Mouse (Mus musculus) spleen, postnatal 0 days (tissue): ENCODE measurements around the gene Tstd3. TPM values are rescaled to one million over a fixed set of nuclear protein-coding genes. Genes with fewer than 3 reads are reported as not detected.

Experiments
- polyA plus RNA-seq: library from polyadenylated mRNA; unstranded; fragments of >200 nt; fragmentation: Nextera tagmentation; extraction: Ambion mirVana; gene quantifications from 2 replicates; pipeline ENCODE4 v1.2.1, GENCODE M21; 2015

The Tstd3 gene
- 16.3 and 19.2 TPM in 2 replicates for polyA plus RNA-seq

GRCm38 (mm10) chr4:21766863-21767304, at the start of gene Tstd3, which contains the start of gene Usp45:
Gene Tstd3, minus strand, starts transcription at chr4:21767212.
Gene Usp45, plus strand, starts transcription at chr4:21767156.

GRCm38 (mm10) chr4:21727615-21728165, 39.3 kb downstream of the Tstd3 start, which contains the start of gene Ccnc:
Gene Ccnc, plus strand, starts transcription at chr4:21727701.

Other genes starting within 250 kb of the Tstd3 start
- gene Prdm13, start 81.2 kb downstream of the Tstd3 start, polyA plus RNA-seq = not detected in 2 replicates
- 21.9 and 22.6 TPM in 2 replicates for gene Ccnc, start 39.5 kb downstream of the Tstd3 start, polyA plus RNA-seq
- gene Usp45, start 56 bp downstream of the Tstd3 start, polyA plus RNA-seq = 11.2 TPM in 2 replicates
- 68.0 and 75.5 TPM in 2 replicates for gene Pnisr, start 80.4 kb upstream of the Tstd3 start, polyA plus RNA-seq
- 10.3 and 10.5 TPM in 2 replicates for gene Coq3, start 112.5 kb upstream of the Tstd3 start, polyA plus RNA-seq
- 0.07 and 0.38 TPM in 2 replicates for gene Faxc, start 164.1 kb upstream of the Tstd3 start, polyA plus RNA-seq